Mouse (Mus musculus) gastrocnemius, adult 2 months (tissue): Measurements from ENCODE around the gene Megf8. TPM values are rescaled to one million over a fixed set of nuclear protein-coding genes. Genes with fewer than 3 reads are reported as not detected.
"Not testable (repeated sequence)": the region's sequence is repeated elsewhere in the genome, so short reads cannot be mapped to it uniquely, and the experiment has no call there.

Source experiments
- DNase-seq: peaks from one replicate; pipeline ENCODE4 v3.0.0; 2022
- H3K27ac ChIP-seq: fragments of 200-600 bp; 2 replicates; pipeline ENCODE4 v1.8.1; 2022; ENCODE audit warnings: mild to moderate bottlenecking
- H3K4me3 ChIP-seq: fragments of 200-600 bp; 2 replicates; pipeline ENCODE4 v1.8.1; 2022; ENCODE audit warnings: mild to moderate bottlenecking, moderate library complexity
- CTCF ChIP-seq: fragments of 200-600 bp; IDR thresholded peaks from 2 replicates; pipeline ENCODE4 v1.8.1; 2022; ENCODE audit warnings: antibody characterized with exemption, mild to moderate bottlenecking, moderate library complexity
- intact Hi-C: fragments of 180-260 bp; cut with DNase I; formaldehyde crosslinking; loops from one replicate; pipeline ENCODE4 v1.15.1; 2025
- total RNA-seq, 2 experiments: library from RNA; stranded (reverse); gene quantifications; 2 replicates each; pipeline ENCODE4 v1.2.3; 2021

The Megf8 gene
- total RNA-seq, 2 experiments from 2014 or later = 16.9 to 19.6 TPM

GRCm38 (mm10) chr7:25308702-25309318 is 8.2 kb upstream of the Megf8 start:
- no peak overlapping the region for H3K4me3 ChIP-seq
- TF ChIP-seq CTCF = no peak
- no peak overlapping the region for H3K27ac ChIP-seq
- intact Hi-C loops = no loop called here
- peak; percentile 16 for DNase-seq

GRCm38 (mm10) chr7:25309425-25309824 is 7.5 kb upstream of the Megf8 start:
- DNase-seq = peak; percentile 10
- TF ChIP-seq CTCF = no peak
- intact Hi-C loops = no loop called here
- Histone ChIP-seq H3K4me3 (no peak overlapping the region), H3K27ac (no peak overlapping the region)

GRCm38 (mm10) chr7:25311193-25311592 is 5.8 kb upstream of the Megf8 start:
- no peak overlapping the region for H3K27ac ChIP-seq
- TF ChIP-seq CTCF = no peak
- intact Hi-C loops = no loop called here
- DNase-seq = no peak
- no peak overlapping the region for H3K4me3 ChIP-seq

GRCm38 (mm10) chr7:25313325-25313724 is 3.6 kb upstream of the Megf8 start:
- Histone ChIP-seq H3K4me3 (no peak overlapping the region), H3K27ac (no peak overlapping the region)
- TF ChIP-seq CTCF = no peak
- intact Hi-C loops = loop anchor here (2.0 kb wide), 1 partner anchor 29 kb away; no protein-coding TSS in a partner anchor
- no peak for DNase-seq

GRCm38 (mm10) chr7:25314606-25315305 is 2.2 kb upstream of the Megf8 start:
- Histone ChIP-seq H3K27ac (no peak overlapping the region), H3K4me3 (peak overlapping the region; percentile 98)
- no peak for TF ChIP-seq CTCF
- DNase-seq = peak; percentile 27
- intact Hi-C loops = loop anchor here (5.0 kb wide), 1 partner anchor 68 kb away; no protein-coding TSS in a partner anchor

- Histone ChIP-seq H3K27ac (no peak overlapping the region), H3K4me3 (peak overlapping the region; percentile 98)
- intact Hi-C loops = loop anchor here (1.0 to 5.0 kb wide), 2 partner anchors 67 to 74 kb away; no protein-coding TSS in a partner anchor
- DNase-seq = peak; percentile 45
- TF ChIP-seq CTCF = no peak
These were observed 1.5 kb upstream of the Megf8 start for GRCm38 (mm10) chr7:25315306-25316041.

- Histone ChIP-seq H3K4me3 (peak overlapping the region; percentile 98), H3K27ac (peak overlapping the region; percentile 92)
- peak; percentile 46 for DNase-seq
- intact Hi-C loops = loop anchor here (5.0 kb wide), 1 partner anchor 65 kb away; no protein-coding TSS in a partner anchor
- no peak for TF ChIP-seq CTCF
These were observed 559 bp downstream of the Megf8 start for GRCm38 (mm10) chr7:25317446-25317999.

GRCm38 (mm10) chr7:25322058-25322484 is 5.1 kb downstream of the Megf8 start:
- peak; percentile 59 for DNase-seq
- TF ChIP-seq CTCF = no peak
- H3K4me3 ChIP-seq = no peak overlapping the region
- peak overlapping the region; percentile 32 for H3K27ac ChIP-seq
- intact Hi-C loops = no loop called here

- intact Hi-C loops = no loop called here
- no peak for TF ChIP-seq CTCF
- no peak overlapping the region for H3K4me3 ChIP-seq
- DNase-seq = no peak
- H3K27ac ChIP-seq = no peak overlapping the region
These were observed 6.3 kb downstream of the Megf8 start for GRCm38 (mm10) chr7:25323219-25323618.

GRCm38 (mm10) chr7:25325431-25325830 is 8.5 kb downstream of the Megf8 start:
- DNase-seq, intact Hi-C loops, H3K27ac ChIP-seq, H3K4me3 ChIP-seq: not testable (repeated sequence)

- no peak for DNase-seq
- no peak for TF ChIP-seq CTCF
- Histone ChIP-seq H3K4me3 (peak overlapping the region; percentile 53), H3K27ac (peak overlapping the region; percentile 63)
- intact Hi-C loops = no loop called here
These were observed 9.3 kb downstream of the Megf8 start for GRCm38 (mm10) chr7:25326233-25326632.

GRCm38 (mm10) chr7:25333596-25334307 is 16.8 kb downstream of the Megf8 start:
- peak; percentile 84 for DNase-seq
- TF ChIP-seq CTCF = peak; percentile 90
- intact Hi-C loops = loop anchor here (2.0 to 10.0 kb wide), 4 partner anchors 51 to 199 kb away; no protein-coding TSS in a partner anchor
- no peak overlapping the region for H3K4me3 ChIP-seq
- H3K27ac ChIP-seq = no peak overlapping the region
